16 mouse cellular contexts compared by ENCODE assay signal in genomic region chr12:98280996-98281395, GRCm38 (mm10). TPM values are rescaled to one million over a fixed set of nuclear protein-coding genes. Genes with fewer than 3 reads are reported as not detected.
"Had no signal": no experiment of that assay in that cellular context is flagged by ENCODE, and none has a peak within 500 bp of the region (broad histone marks: within the 10 kb centered on the region; RNA-seq: fewer than 3 reads in every experiment).

No protein-coding gene starts in this region.

- DNase-seq: gastrocnemius, postnatal 25 days had no signal

- ATAC-seq: intestine, postnatal 0 days; liver, embryonic 12.5 days had no signal

- H3K4me1 ChIP-seq: heart, embryonic 10.5 days; hindbrain, embryonic 10.5 days; hindbrain, embryonic 12.5 days; intestine, embryonic 15.5 days; limb, embryonic 15.5 days; liver, embryonic 12.5 days had no signal

- H3K27ac ChIP-seq: gastrocnemius, adult 2 months; heart, embryonic 10.5 days; hindbrain, embryonic 10.5 days; hindbrain, embryonic 12.5 days; hindbrain, embryonic 14.5 days; intestine, embryonic 15.5 days; limb, embryonic 13.5 days; limb, embryonic 15.5 days; liver, embryonic 12.5 days; liver, embryonic 14.5 days had no signal

- H3K9ac ChIP-seq: heart, embryonic 12.5 days; hindbrain, embryonic 12.5 days; hindbrain, embryonic 14.5 days; intestine, embryonic 15.5 days; limb, embryonic 13.5 days; limb, embryonic 15.5 days; liver, embryonic 12.5 days; liver, embryonic 14.5 days had no signal

- H3K4me3 ChIP-seq: gastrocnemius, adult 2 months; heart, embryonic 10.5 days; heart, embryonic 12.5 days; hindbrain, embryonic 10.5 days; hindbrain, embryonic 12.5 days; intestine, embryonic 15.5 days; limb, embryonic 13.5 days; limb, embryonic 15.5 days; liver, embryonic 12.5 days had no signal

- H3K4me2 ChIP-seq: heart, embryonic 12.5 days; hindbrain, embryonic 12.5 days; hindbrain, embryonic 14.5 days; intestine, embryonic 15.5 days; limb, embryonic 13.5 days; limb, embryonic 15.5 days; liver, embryonic 12.5 days had no signal

- H3K36me3 ChIP-seq: heart, embryonic 10.5 days; heart, embryonic 12.5 days; hindbrain, embryonic 10.5 days; hindbrain, embryonic 12.5 days; intestine, embryonic 15.5 days; limb, embryonic 13.5 days; limb, embryonic 15.5 days; liver, embryonic 12.5 days had no signal

- H3K9me3 ChIP-seq: heart, embryonic 10.5 days; heart, embryonic 12.5 days; hindbrain, embryonic 10.5 days; hindbrain, embryonic 12.5 days; intestine, embryonic 15.5 days; limb, embryonic 13.5 days; limb, embryonic 15.5 days; liver, embryonic 12.5 days had no signal

- H3K27me3 ChIP-seq: heart, embryonic 12.5 days; hindbrain, embryonic 12.5 days; intestine, embryonic 15.5 days; limb, embryonic 13.5 days; limb, embryonic 15.5 days; liver, embryonic 12.5 days had no signal

RNA-seq across cellular contexts. Expression of gene Gpr65, which starts 12.6 kb away (rescaled TPM):
- total RNA-seq: layer of hippocampus, postnatal 10 days; layer of hippocampus, postnatal 25 days; left cerebral cortex, postnatal 25 days had no signal
